Mouse (Mus musculus): ENCODE results near the gene Lrrc8b. TPM values are rescaled to one million over a fixed set of nuclear protein-coding genes. Genes with fewer than 3 reads are reported as not detected.

Lrrc8b gene
- polyA plus RNA-seq, 2 experiments, result 5.8 to 6.6 TPM

- H3K27ac ChIP-seq (replicated peaks; ENCODE audit: low read depth, low read length), result no peak overlapping the region
- no peaks in the 10 kb centered on the region for H3K27me3 ChIP-seq (ENCODE audit: control insufficient read depth, insufficient read depth, low read length)
- no peak overlapping the region for H3K9ac ChIP-seq (ENCODE audit: low read depth, low read length, severe bottlenecking)
- DNase-seq (ENCODE audit: low spot score) (no peak), ATAC-seq (ENCODE audit: low FRiP score, low read depth) (no peak)
- no peak overlapping the region for H3K4me2 ChIP-seq (replicated peaks; ENCODE audit: low read depth, low read length, severe bottlenecking)
- H3K4me3 ChIP-seq (replicated peaks; ENCODE audit: low read length), result no peak overlapping the region
- TF ChIP-seq POLR2A (IDR thresholded peaks at IDR 0.05; ENCODE audit: borderline replicate concordance, extremely low read depth, insufficient read depth, insufficient read length), result no peak
- 88% methylated on average over 5 of the region's 5 CpGs for WGBS
- no peaks in the 10 kb centered on the region for H3K36me3 ChIP-seq (ENCODE audit: control insufficient read depth, insufficient read depth, low read length)
- 0 out of 2 replicates have a peak, but pooled peaks cover 2% of the 10 kb centered on the region for H3K4me1 ChIP-seq (ENCODE audit: control insufficient read depth, insufficient read depth, low read length)
- H3K9me3 ChIP-seq (ENCODE audit: control insufficient read depth, low read length), result no peaks in the 10 kb centered on the region
Observed at GRCm38 (mm10) chr5:105418851-105419250, 3.3 kb downstream of the Lrrc8b start.

- WGBS, result 77% methylated on average over 2 of the region's 2 CpGs
Observed at GRCm38 (mm10) chr5:105425587-105425986, 10.0 kb downstream of the Lrrc8b start.

GRCm38 (mm10) chr5:105427326-105427725 lies 11.8 kb downstream of the Lrrc8b start:
- Histone ChIP-seq H3K36me3 (ENCODE audit: control insufficient read depth, insufficient read depth, low read length) (no peaks in the 10 kb centered on the region), H3K4me2 (replicated peaks; ENCODE audit: low read depth, low read length, severe bottlenecking) (no peak overlapping the region), H3K4me1 (ENCODE audit: control insufficient read depth, insufficient read depth, low read length) (no peaks in the 10 kb centered on the region), H3K27me3 (ENCODE audit: control insufficient read depth, insufficient read depth, low read length) (no peaks in the 10 kb centered on the region), H3K27ac (replicated peaks; ENCODE audit: low read depth, low read length) (no peak overlapping the region), H3K4me3 (replicated peaks; ENCODE audit: low read length) (no peak overlapping the region), H3K9me3 (ENCODE audit: control insufficient read depth, low read length) (no peaks in the 10 kb centered on the region), H3K9ac (ENCODE audit: low read depth, low read length, severe bottlenecking) (no peak overlapping the region)
- no peak for TF ChIP-seq POLR2A (IDR thresholded peaks at IDR 0.05; ENCODE audit: borderline replicate concordance, extremely low read depth, insufficient read depth, insufficient read length)
- no peak for ATAC-seq (ENCODE audit: low FRiP score, low read depth)
- WGBS, result 83% methylated on average over 7 of the region's 7 CpGs
- no peak for DNase-seq (ENCODE audit: low spot score)

More at GRCm38 (mm10) chr5:105425587-105425986, 10.0 kb downstream of the Lrrc8b start:
- no peaks in the 10 kb centered on the region for H3K36me3 ChIP-seq (ENCODE audit: control insufficient read depth, insufficient read depth, low read length)
- no peaks in the 10 kb centered on the region for H3K9me3 ChIP-seq (ENCODE audit: control insufficient read depth, low read length)
- H3K4me1 ChIP-seq (ENCODE audit: control insufficient read depth, insufficient read depth, low read length), result no peaks in the 10 kb centered on the region
- H3K4me2 ChIP-seq (replicated peaks; ENCODE audit: low read depth, low read length, severe bottlenecking), result no peak overlapping the region
- ATAC-seq (ENCODE audit: low FRiP score, low read depth) (no peak), DNase-seq (ENCODE audit: low spot score) (no peak)
- H3K27me3 ChIP-seq (ENCODE audit: control insufficient read depth, insufficient read depth, low read length), result no peaks in the 10 kb centered on the region
- no peak overlapping the region for H3K4me3 ChIP-seq (replicated peaks; ENCODE audit: low read length)
- H3K9ac ChIP-seq (ENCODE audit: low read depth, low read length, severe bottlenecking), result no peak overlapping the region
- no peak for TF ChIP-seq POLR2A (IDR thresholded peaks at IDR 0.05; ENCODE audit: borderline replicate concordance, extremely low read depth, insufficient read depth, insufficient read length)
- no peak overlapping the region for H3K27ac ChIP-seq (replicated peaks; ENCODE audit: low read depth, low read length)

GRCm38 (mm10) chr5:105428265-105428974 lies 12.8 kb downstream of the Lrrc8b start:
- H3K4me3 ChIP-seq (replicated peaks; ENCODE audit: low read length), result no peak overlapping the region
- H3K27me3 ChIP-seq (ENCODE audit: control insufficient read depth, insufficient read depth, low read length), result no peaks in the 10 kb centered on the region
- no peaks in the 10 kb centered on the region for H3K9me3 ChIP-seq (ENCODE audit: control insufficient read depth, low read length)
- WGBS, result 74% methylated on average over 12 of the region's 12 CpGs
- H3K9ac ChIP-seq (ENCODE audit: low read depth, low read length, severe bottlenecking), result no peak overlapping the region
- no peak for ATAC-seq (ENCODE audit: low FRiP score, low read depth)
- no peak overlapping the region for H3K4me2 ChIP-seq (replicated peaks; ENCODE audit: low read depth, low read length, severe bottlenecking)
- no peak for DNase-seq (ENCODE audit: low spot score)
- H3K27ac ChIP-seq (replicated peaks; ENCODE audit: low read depth, low read length), result no peak overlapping the region
- no peaks in the 10 kb centered on the region for H3K4me1 ChIP-seq (ENCODE audit: control insufficient read depth, insufficient read depth, low read length)
- H3K36me3 ChIP-seq (ENCODE audit: control insufficient read depth, insufficient read depth, low read length), result no peaks in the 10 kb centered on the region
- no peak for TF ChIP-seq POLR2A (IDR thresholded peaks at IDR 0.05; ENCODE audit: borderline replicate concordance, extremely low read depth, insufficient read depth, insufficient read length)

- ATAC-seq (ENCODE audit: low FRiP score, low read depth) (no peak), DNase-seq (ENCODE audit: low spot score) (no peak)
- Histone ChIP-seq H3K36me3 (ENCODE audit: control insufficient read depth, insufficient read depth, low read length) (no peaks in the 10 kb centered on the region), H3K4me1 (ENCODE audit: control insufficient read depth, insufficient read depth, low read length) (no peaks in the 10 kb centered on the region), H3K4me2 (replicated peaks; ENCODE audit: low read depth, low read length, severe bottlenecking) (no peak overlapping the region), H3K4me3 (replicated peaks; ENCODE audit: low read length) (no peak overlapping the region), H3K27me3 (ENCODE audit: control insufficient read depth, insufficient read depth, low read length) (no peaks in the 10 kb centered on the region), H3K9me3 (ENCODE audit: control insufficient read depth, low read length) (no peaks in the 10 kb centered on the region), H3K27ac (replicated peaks; ENCODE audit: low read depth, low read length) (no peak overlapping the region), H3K9ac (ENCODE audit: low read depth, low read length, severe bottlenecking) (no peak overlapping the region)
- WGBS, result 88% methylated on average over 8 of the region's 8 CpGs
- TF ChIP-seq POLR2A (IDR thresholded peaks at IDR 0.05; ENCODE audit: borderline replicate concordance, extremely low read depth, insufficient read depth, insufficient read length), result no peak
Observed at GRCm38 (mm10) chr5:105430148-105430547, 14.6 kb downstream of the Lrrc8b start.

Data from limb, embryonic 14.5 days (tissue).